Mouse (Mus musculus) MEL (cell line): ENCODE data around the gene Angptl4. TPM values are rescaled to one million over a fixed set of nuclear protein-coding genes. Genes with fewer than 3 reads are reported as not detected.

ENCODE experiments used
- DNase-seq: peaks from one replicate; pipeline ENCODE4 v3.0.0; 2011; ENCODE audit warnings: low read depth, low spot score
- H3K27ac ChIP-seq: 2 replicates; pipeline ENCODE4 v1.5.1; 2012; ENCODE audit warnings: low read depth, mild to moderate bottlenecking, control low read depth, low read length, moderate library complexity; ENCODE audit not compliant: control insufficient read depth
- H3K27me3 ChIP-seq, 2 experiments: fragments of 150-350 bp in 1 of 2; sonication (generic) in 1 of 2; 2 replicates each; pipeline ENCODE4 v1.6.1; 2012; ENCODE audit warnings: low read length in 2 of 2, mild to moderate bottlenecking in 2 of 2, improper control_type of control experiment in 1 of 2, moderate library complexity in 1 of 2; ENCODE audit not compliant: insufficient read depth in 2 of 2, control insufficient read depth in 1 of 2
- H3K36me3 ChIP-seq, 2 experiments: 2 replicates each; pipeline ENCODE4 v1.6.1; 2012 to 2014; ENCODE audit warnings: low read length in 2 of 2, improper control_type of control experiment in 1 of 2, inconsistent platforms in 1 of 2, mild to moderate bottlenecking in 1 of 2; ENCODE audit not compliant: insufficient read depth in 2 of 2, control insufficient read depth in 1 of 2
- H3K4me1 ChIP-seq, 2 experiments: fragments of 150-350 bp in 1 of 2; sonication (generic) in 1 of 2; 2 replicates each; pipeline ENCODE4 v1.6.1; 2012; ENCODE audit warnings: low read length in 2 of 2, improper control_type of control experiment in 1 of 2, mild to moderate bottlenecking in 1 of 2; ENCODE audit not compliant: insufficient read depth in 2 of 2, control insufficient read depth in 1 of 2
- H3K4me3 ChIP-seq, 2 experiments: fragments of 150-350 bp in 1 of 2; sonication (generic) in 1 of 2; 2 replicates each; pipeline ENCODE4 v1.5.1; 2012; ENCODE audit warnings: low read depth in 2 of 2, low read length in 2 of 2, mild to moderate bottlenecking in 2 of 2, moderate library complexity in 2 of 2, control low read depth in 1 of 2, improper control_type of control experiment in 1 of 2; ENCODE audit not compliant: control insufficient read depth in 1 of 2, insufficient read depth in 1 of 2
- H3K79me2 ChIP-seq: 2 replicates; pipeline ENCODE4 v1.6.1; 2012; ENCODE audit warnings: mild to moderate bottlenecking, low read length, moderate library complexity; ENCODE audit not compliant: control insufficient read depth, poor library complexity, insufficient read depth
- H3K9ac ChIP-seq: 2 replicates; pipeline ENCODE4 v1.6.1; 2012; ENCODE audit warnings: low read depth, mild to moderate bottlenecking, control low read depth, low read length, moderate library complexity; ENCODE audit not compliant: control insufficient read depth, poor library complexity, severe bottlenecking
- H3K9me3 ChIP-seq: fragments of 150-350 bp; sonication (generic); replicated peaks from 2 replicates; pipeline ENCODE4 v1.6.1; 2012; ENCODE audit warnings: mild to moderate bottlenecking, low read length, improper control_type of control experiment, moderate library complexity; ENCODE audit not compliant: insufficient read depth
- CHD1 ChIP-seq: IDR thresholded peaks from 2 replicates; pipeline ENCODE4 v1.6.1; 2012; ENCODE audit warnings: low read depth, mild to moderate bottlenecking, inconsistent platforms, low read length, improper control_type of control experiment
- CTCF ChIP-seq, 3 experiments: IDR thresholded peaks in 2 of 3; conservative IDR thresholded peaks in 1 of 3; 2 replicates each; pipeline ENCODE4 v1.5.1; 2011 to 2012; ENCODE audit warnings: low read length in 3 of 3, low read depth in 2 of 3, mild to moderate bottlenecking in 2 of 3, improper control_type of control experiment in 1 of 3, inconsistent platforms in 1 of 3, mixed read lengths in 1 of 3, moderate library complexity in 1 of 3; ENCODE audit not compliant: control insufficient read depth in 1 of 3, insufficient read depth in 1 of 3, poor library complexity in 1 of 3, severe bottlenecking in 1 of 3
- ETS1 ChIP-seq: IDR thresholded peaks from 2 replicates; pipeline ENCODE4 v1.6.1; 2012; ENCODE audit warnings: low read depth, mild to moderate bottlenecking, inconsistent platforms, low read length, improper control_type of control experiment, moderate library complexity
- GATA1 ChIP-seq: IDR thresholded peaks from 2 replicates; pipeline ENCODE4 v1.6.1; 2011; ENCODE audit warnings: low read depth, low read length, improper control_type of control experiment
- JUND ChIP-seq: IDR thresholded peaks from 2 replicates; pipeline ENCODE4 v1.6.1; 2011; ENCODE audit warnings: low read depth, mild to moderate bottlenecking, improper control_type of control experiment, low read length
- MAZ ChIP-seq: IDR thresholded peaks from 2 replicates; pipeline ENCODE4 v1.6.1; 2012; ENCODE audit warnings: low read depth, mild to moderate bottlenecking, inconsistent platforms, low read length, improper control_type of control experiment
- MXI1 ChIP-seq: IDR thresholded peaks from 2 replicates; pipeline ENCODE4 v1.6.1; 2011; ENCODE audit warnings: mild to moderate bottlenecking, low read depth, low read length, improper control_type of control experiment
- MYC ChIP-seq: IDR thresholded peaks from 2 replicates; pipeline ENCODE4 v1.6.1; 2011; ENCODE audit warnings: low read depth, mild to moderate bottlenecking, low read length, improper control_type of control experiment, moderate library complexity
- NRF1 ChIP-seq: IDR thresholded peaks from 2 replicates; pipeline ENCODE4 v1.6.1; 2014; ENCODE audit warnings: low read depth, mild to moderate bottlenecking, inconsistent platforms, low read length, improper control_type of control experiment, moderate library complexity; ENCODE audit not compliant: poor library complexity, insufficient read depth, severe bottlenecking
- POLR2A ChIP-seq, 2 experiments: IDR thresholded peaks; 2 replicates each; pipeline ENCODE4 v1.6.1; 2011 to 2012; ENCODE audit warnings: low read length in 2 of 2, mild to moderate bottlenecking in 2 of 2, control low read depth in 1 of 2, improper control_type of control experiment in 1 of 2, low read depth in 1 of 2, moderate library complexity in 1 of 2; ENCODE audit not compliant: control insufficient read depth in 1 of 2, insufficient read depth in 1 of 2, poor library complexity in 1 of 2
- POLR2AphosphoS2 ChIP-seq: IDR thresholded peaks from 2 replicates; pipeline ENCODE4 v1.6.1; 2011; ENCODE audit warnings: low read length, improper control_type of control experiment
- POLR2AphosphoS5 ChIP-seq: IDR thresholded peaks from 2 replicates; pipeline ENCODE4 v1.6.1; 2012; ENCODE audit warnings: low read depth, borderline replicate concordance, mild to moderate bottlenecking, inconsistent platforms, low read length, moderate library complexity, mixed read lengths
- UBTF ChIP-seq: IDR thresholded peaks from 2 replicates; pipeline ENCODE4 v1.6.1; 2012; ENCODE audit warnings: low read depth, mild to moderate bottlenecking, inconsistent platforms, low read length, improper control_type of control experiment, moderate library complexity, borderline replicate concordance; ENCODE audit not compliant: insufficient read depth
- USF2 ChIP-seq, 2 experiments: IDR thresholded peaks; 2 replicates each; pipeline ENCODE4 v1.6.1; 2011 to 2012; ENCODE audit warnings: improper control_type of control experiment in 2 of 2, low read length in 2 of 2, borderline replicate concordance in 1 of 2, inconsistent platforms in 1 of 2, low read depth in 1 of 2, mild to moderate bottlenecking in 1 of 2; ENCODE audit not compliant: insufficient read depth in 1 of 2
- ZC3H11A ChIP-seq: IDR thresholded peaks from 2 replicates; pipeline ENCODE4 v1.6.1; 2012; ENCODE audit warnings: low read depth, mild to moderate bottlenecking, inconsistent platforms, low read length, improper control_type of control experiment
- ZKSCAN1 ChIP-seq: IDR thresholded peaks from 2 replicates; pipeline ENCODE4 v1.6.1; 2012; ENCODE audit warnings: low read depth, mild to moderate bottlenecking, inconsistent platforms, low read length, improper control_type of control experiment, moderate library complexity
- ZNF384 ChIP-seq: IDR thresholded peaks from 2 replicates; pipeline ENCODE4 v1.6.1; 2012; ENCODE audit warnings: low read depth, mild to moderate bottlenecking, inconsistent platforms, low read length, improper control_type of control experiment
- polyA plus RNA-seq, 2 experiments: library from polyadenylated mRNA; stranded (reverse) in 1 of 2; unstranded in 1 of 2; fragments of >175 nt in 1 of 2; fragments of >200 nt in 1 of 2; gene quantifications; 2 replicates each; pipeline versions ENCODE4 v1.2.1 to v1.2.4; 2012; ENCODE audit warnings: low replicate concordance in 2 of 2, low read depth in 1 of 2; ENCODE audit not compliant: insufficient read length in 2 of 2, insufficient read depth in 1 of 2, missing spikeins in 1 of 2
- total RNA-seq: library from RNA; depleted of rRNA; stranded (reverse); fragments of 300-350 nt; gene quantifications from 2 replicates; pipeline ENCODE4 v1.2.3, GENCODE M21; 2012

The Angptl4 gene
- total and polyA plus RNA-seq, 3 experiments: 13.5 to 15.8 TPM; not detected in 1

DNA sequence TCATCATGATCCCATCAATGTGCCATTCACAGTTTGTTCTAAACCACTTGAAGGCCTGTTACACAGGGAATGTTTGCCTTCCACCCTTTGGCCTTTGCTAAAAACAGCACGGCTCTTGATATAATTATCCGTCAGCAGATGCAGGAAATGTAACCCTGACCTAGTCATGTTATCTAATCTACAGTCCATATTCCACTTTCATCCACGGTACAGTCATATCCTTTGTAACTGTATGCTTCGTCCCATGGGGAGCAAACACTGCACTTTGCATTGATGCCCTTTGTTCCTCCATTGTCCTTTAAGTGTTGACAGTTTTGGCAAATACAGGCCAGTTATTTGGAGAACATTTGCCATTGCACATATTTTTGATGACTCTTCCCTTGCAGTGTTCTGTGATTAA is 7.1 kb upstream of the Angptl4 start:
- DNase-seq: no peak
- no peak overlapping the region for H3K9ac ChIP-seq
- peaks cover 0 to 4% of the 10 kb centered on the region in 2 experiments; a peak in 2 of 4 replicates for H3K36me3 ChIP-seq
- H3K9me3 ChIP-seq: no peaks in the 10 kb centered on the region
- no peak for TF ChIP-seq ZNF384
- TF ChIP-seq GATA1: peak; percentile 49
- no peaks in the 10 kb centered on the region for H3K79me2 ChIP-seq
- no peak overlapping the region for H3K4me3 ChIP-seq
- no peak overlapping the region for H3K27ac ChIP-seq
- H3K27me3 ChIP-seq: no peaks in the 10 kb centered on the region; a peak in 1 of 4 replicates
- peaks cover 0 to 12% of the 10 kb centered on the region in 2 experiments; a peak in 2 of 4 replicates for H3K4me1 ChIP-seq

DNA sequence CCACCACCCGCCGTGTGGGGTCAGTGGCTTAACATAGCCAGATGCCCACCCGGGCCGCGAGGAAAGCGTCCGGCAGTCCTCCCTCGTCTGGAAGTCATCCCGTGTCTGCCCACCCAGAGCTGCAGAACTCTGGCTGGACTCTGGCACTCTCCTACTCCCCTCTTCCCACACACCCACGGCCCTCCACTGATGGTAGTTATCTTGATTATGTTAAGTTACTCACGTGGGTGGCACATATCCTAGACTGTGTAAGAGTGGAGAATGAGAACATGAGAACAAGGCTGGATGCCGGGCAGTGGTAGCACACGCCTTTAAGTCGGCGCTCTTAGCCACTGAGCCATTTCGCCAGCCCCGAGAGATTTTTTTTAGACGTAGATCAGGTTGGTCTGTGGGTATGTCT is 4.7 kb upstream of the Angptl4 start:
- Histone ChIP-seq H3K9me3 (no peaks in the 10 kb centered on the region), H3K4me3 (no peak overlapping the region), H3K27me3 (no peaks in the 10 kb centered on the region; a peak in 1 of 4 replicates)
- TF ChIP-seq NRF1 (no peak), ZNF384 (no peak), POLR2AphosphoS5 (no peak), CHD1 (no peak), JUND (no peak), MYC (no peak), ZKSCAN1 (no peak), GATA1 (no peak), CTCF (IDR thresholded peaks at IDR 0.05 in 2 of 3, conservative IDR thresholded peaks at IDR 0.05 in 1 of 3; ENCODE audit: control insufficient read depth in 1 of 3, insufficient read depth in 1 of 3, low read depth in 2 of 3, low read length in 3 of 3, poor library complexity in 1 of 3, severe bottlenecking in 1 of 3) (no peak), POLR2AphosphoS2 (no peak), UBTF (no peak), ETS1 (no peak), USF2 (IDR thresholded peaks at IDR 0.05; ENCODE audit: borderline replicate concordance in 1 of 2, insufficient read depth in 1 of 2, low read depth in 1 of 2, low read length in 2 of 2) (no peak), POLR2A (IDR thresholded peaks at IDR 0.05; ENCODE audit: control insufficient read depth in 1 of 2, insufficient read depth in 1 of 2, low read depth in 1 of 2, low read length in 2 of 2, poor library complexity in 1 of 2) (no peak), MAZ (no peak), ZC3H11A (no peak), MXI1 (no peak)
- TF ChIP-seq, all 39 proteins: peak for 0
- H3K9ac ChIP-seq: no peak overlapping the region
- peaks cover 0 to 18% of the 10 kb centered on the region in 2 experiments; a peak in 2 of 4 replicates for H3K4me1 ChIP-seq
- DNase-seq: no peak
- H3K79me2 ChIP-seq: no peaks in the 10 kb centered on the region; the same call in 1 of the 2 replicates
- H3K27ac ChIP-seq: no peak overlapping the region
- H3K36me3 ChIP-seq: peaks cover 0 to 4% of the 10 kb centered on the region in 2 experiments; a peak in 2 of 4 replicates
